Mouse (Mus musculus) CH12.LX (cell line): ENCODE data around the gene Stk38l.

Experiments used
- CHD1 ChIP-seq: IDR thresholded peaks from 2 replicates; pipeline ENCODE4 v1.6.1; 2012; ENCODE audit warnings: low read depth, low read length, improper control_type of control experiment, inconsistent platforms
- USF2 ChIP-seq: conservative IDR thresholded peaks from 2 replicates; pipeline ENCODE4 v1.6.1; 2011; ENCODE audit warnings: low read depth, low read length, improper control_type of control experiment

DNA sequence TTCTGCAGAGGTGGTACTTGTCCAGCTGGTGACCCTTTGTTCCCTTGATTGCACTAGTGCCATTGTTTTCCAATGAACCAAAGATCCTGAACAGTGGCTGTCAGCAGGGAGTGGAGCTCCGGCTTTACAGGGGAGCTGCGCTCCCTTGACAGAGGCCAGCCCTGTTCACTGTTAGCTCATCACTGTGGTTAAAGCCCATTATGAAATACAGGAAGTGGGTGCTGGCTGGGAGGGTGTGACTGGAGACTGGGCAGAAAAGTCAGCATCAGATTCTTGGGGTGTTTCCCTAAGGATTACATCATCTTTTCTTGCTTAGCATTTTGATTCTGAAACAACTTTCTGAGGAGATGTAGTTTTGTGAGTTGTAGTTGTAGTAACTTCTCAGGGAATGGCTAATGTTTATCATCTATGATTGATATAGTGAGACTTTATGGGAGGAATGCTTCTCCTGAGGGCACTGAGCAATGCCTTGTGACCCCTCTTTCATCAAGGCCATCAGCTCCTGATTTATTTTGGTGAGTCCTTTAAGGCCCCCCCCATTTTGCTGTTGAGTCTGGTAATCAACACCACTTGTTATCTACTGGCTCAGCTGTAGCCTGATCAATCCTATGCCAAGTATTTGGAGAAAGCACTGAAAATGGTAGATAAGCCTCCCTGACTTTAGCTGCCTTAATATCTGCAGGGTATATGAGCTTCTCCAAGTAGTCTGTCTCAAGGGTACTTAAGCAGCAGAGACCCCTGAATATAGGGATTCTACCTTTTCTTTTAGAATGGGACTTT, 52.0 kb downstream of the Stk38l start:
- TF ChIP-seq CHD1 (no peak), USF2 (no peak)
